Mouse (Mus musculus) hindbrain, embryonic 10.5 days (tissue): ENCODE results near the gene Sipa1l1. TPM values are rescaled to one million over a fixed set of nuclear protein-coding genes. Genes with fewer than 3 reads are reported as not detected.
"Not testable (repeated sequence)": the region's sequence is repeated elsewhere in the genome, so short reads cannot be mapped to it uniquely, and the experiment has no call there.

ENCODE experiments used
- DNase-seq: peaks from one replicate; pipeline ENCODE4 v3.0.0-alpha.2; 2017; ENCODE audit warnings: low spot score
- H3K27ac ChIP-seq: fragments of 300-500 bp; sonication (generic); 2 replicates; pipeline ENCODE4 v1.5.1; 2016; ENCODE audit warnings: mild to moderate bottlenecking, moderate library complexity
- H3K27me3 ChIP-seq: fragments of 300-500 bp; sonication (generic); 2 replicates; pipeline ENCODE4 v1.6.1; 2016; ENCODE audit warnings: mild to moderate bottlenecking; ENCODE audit not compliant: poor library complexity, insufficient read depth, severe bottlenecking
- H3K36me3 ChIP-seq: fragments of 300-500 bp; sonication (generic); 2 replicates; pipeline ENCODE4 v1.6.1; 2016; ENCODE audit warnings: mild to moderate bottlenecking, moderate library complexity
- H3K4me1 ChIP-seq: fragments of 300-500 bp; sonication (generic); replicated peaks from 2 replicates; pipeline ENCODE4 v1.6.1; 2016; ENCODE audit warnings: mild to moderate bottlenecking
- H3K4me3 ChIP-seq: fragments of 300-500 bp; sonication (generic); 2 replicates; pipeline ENCODE4 v1.5.1; 2016; ENCODE audit warnings: mild to moderate bottlenecking, moderate library complexity
- H3K9me3 ChIP-seq: fragments of 300-500 bp; sonication (generic); 2 replicates; pipeline ENCODE4 v1.6.1; 2016; ENCODE audit warnings: mild to moderate bottlenecking, moderate library complexity
- WGBS: fragments of 180-500 bp; shearing (Covaris S2); methylation state at CpG from one replicate; pipeline ENCODE4 v1.1.7; 2016; 5-methylcytosine and 5-hydroxymethylcytosine counted together
- polyA plus RNA-seq: library from polyadenylated mRNA; unstranded; fragments of >200 nt; fragmentation: Nextera tagmentation; extraction: Ambion mirVana; gene quantifications from 2 replicates; pipeline ENCODE4 v1.2.1, GENCODE M21; 2016

Gene Sipa1l1
- polyA plus RNA-seq, 1 experiment from 2014 or later = 26.0 TPM

GRCm38 (mm10) chr12:82478256-82478655, 309.1 kb downstream of the Sipa1l1 start:
- DNase-seq = peak; percentile 57
- no peaks in the 10 kb centered on the region for H3K9me3 ChIP-seq
- no peaks in the 10 kb centered on the region for H3K36me3 ChIP-seq
- WGBS = 7% methylated on average over 8 of the region's 8 CpGs
- peak overlapping the region; percentile 26 for H3K4me3 ChIP-seq
- H3K27ac ChIP-seq = peak overlapping the region; percentile 81
- H3K27me3 ChIP-seq = peaks cover 8% of the 10 kb centered on the region; the same call in 1 of the 2 replicates
- H3K4me1 ChIP-seq = peaks cover 35% of the 10 kb centered on the region

DNA sequence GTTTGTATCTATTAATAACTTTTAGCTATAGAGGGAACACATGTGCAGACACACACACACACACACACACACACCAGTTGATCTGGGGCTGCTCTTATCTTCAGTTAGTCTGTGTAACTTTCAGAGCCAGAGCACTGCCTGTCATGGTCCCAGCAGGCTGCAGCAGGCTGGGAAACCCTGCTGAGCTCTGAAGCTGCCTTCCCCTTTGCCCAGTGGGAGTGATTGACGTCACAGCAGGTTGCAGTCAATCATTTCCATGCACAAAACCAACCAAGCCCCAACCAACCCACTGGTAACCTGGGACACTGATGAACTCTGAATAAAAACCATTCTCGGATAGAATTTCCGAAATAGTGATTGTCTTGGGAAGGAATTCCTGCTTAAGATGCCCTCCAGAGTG, 310.3 kb downstream of the Sipa1l1 start:
- 11% methylated on average over 3 of the region's 3 CpGs for WGBS
- Histone ChIP-seq H3K4me3 (no peak overlapping the region), H3K27ac (no peak overlapping the region), H3K9me3 (0 out of 2 replicates have a peak, but pooled peaks cover 2% of the 10 kb centered on the region), H3K36me3 (no peaks in the 10 kb centered on the region), H3K27me3 (peaks cover 8% of the 10 kb centered on the region; the same call in 1 of the 2 replicates), H3K4me1 (peaks cover 35% of the 10 kb centered on the region)
- peak; percentile 30 for DNase-seq

DNA sequence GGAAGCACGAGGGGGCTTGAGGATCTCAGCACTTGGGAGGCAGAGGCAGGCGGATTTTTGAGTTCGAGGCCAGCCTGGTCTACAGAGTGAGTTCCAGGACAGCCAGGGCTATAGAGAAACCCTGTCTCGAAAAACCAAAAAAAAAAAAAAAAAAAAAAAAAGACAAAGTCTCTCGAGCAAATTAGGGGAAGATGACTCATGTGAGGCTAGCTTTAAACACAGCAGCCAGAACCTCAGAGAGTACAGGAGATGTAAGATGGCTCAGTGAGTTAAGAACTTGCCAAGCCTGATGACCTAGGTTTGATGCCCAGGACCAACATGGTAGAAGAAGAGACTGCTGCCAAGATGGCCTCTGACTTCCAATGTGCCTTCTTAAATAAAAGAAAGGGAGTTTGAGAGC, 311.3 kb downstream of the Sipa1l1 start:
- not testable (repeated sequence) for DNase-seq, H3K4me3 ChIP-seq, H3K9me3 ChIP-seq, H3K27me3 ChIP-seq, H3K27ac ChIP-seq, H3K36me3 ChIP-seq
- 71% methylated on average over 5 of the region's 5 CpGs for WGBS
- peaks cover 40% of the 10 kb centered on the region for H3K4me1 ChIP-seq

- 42% methylated on average over 2 of the region's 2 CpGs for WGBS
- Histone ChIP-seq H3K9me3 (0 out of 2 replicates have a peak, but pooled peaks cover 5% of the 10 kb centered on the region), H3K27me3 (no peaks in the 10 kb centered on the region), H3K27ac (0 out of 2 replicates have a peak overlapping the region, but pooled peaks have one; percentile 1), H3K36me3 (no peaks in the 10 kb centered on the region), H3K4me3 (no peak overlapping the region), H3K4me1 (peaks cover 13% of the 10 kb centered on the region)
- DNase-seq = no peak
Measured at GRCm38 (mm10) chr12:82485466-82485865, 316.3 kb downstream of the Sipa1l1 start.

- H3K9me3 ChIP-seq = 0 out of 2 replicates have a peak, but pooled peaks cover 5% of the 10 kb centered on the region
- H3K4me1 ChIP-seq = peaks cover 13% of the 10 kb centered on the region
- H3K27ac ChIP-seq = peak overlapping the region; percentile 23
- DNase-seq = no peak
- no peaks in the 10 kb centered on the region for H3K27me3 ChIP-seq
- 42% methylated on average over 6 of the region's 6 CpGs for WGBS
- H3K4me3 ChIP-seq = no peak overlapping the region
- no peaks in the 10 kb centered on the region for H3K36me3 ChIP-seq
Measured at GRCm38 (mm10) chr12:82486829-82487560, 317.9 kb downstream of the Sipa1l1 start.

DNA sequence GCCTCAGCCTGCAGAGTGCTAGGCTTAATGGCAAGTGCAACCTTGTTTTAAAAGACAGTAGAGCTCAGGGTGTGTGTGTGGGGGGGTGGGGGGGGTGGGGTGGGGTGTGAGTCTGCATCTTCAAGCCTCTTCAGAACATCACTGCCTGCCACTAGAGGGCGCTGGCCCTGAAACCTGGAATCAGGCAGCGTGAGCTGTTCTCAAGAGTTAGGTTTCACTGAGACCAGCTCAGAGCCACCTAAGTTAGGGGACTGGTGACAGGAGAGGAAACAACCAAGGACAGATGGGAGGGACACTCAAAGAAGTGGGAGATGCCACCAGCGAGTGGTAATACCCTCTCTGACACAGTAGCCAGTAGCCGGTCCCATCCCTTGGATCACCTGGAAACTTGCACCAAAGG, 320.0 kb downstream of the Sipa1l1 start:
- H3K27ac ChIP-seq = no peak overlapping the region
- 54% methylated on average over 4 of the region's 4 CpGs for WGBS
- 0 out of 2 replicates have a peak, but pooled peaks cover 5% of the 10 kb centered on the region for H3K9me3 ChIP-seq
- no peak overlapping the region for H3K4me3 ChIP-seq
- H3K36me3 ChIP-seq = no peaks in the 10 kb centered on the region
- H3K4me1 ChIP-seq = peaks cover 13% of the 10 kb centered on the region
- peak; percentile 47 for DNase-seq
- no peaks in the 10 kb centered on the region for H3K27me3 ChIP-seq

DNA sequence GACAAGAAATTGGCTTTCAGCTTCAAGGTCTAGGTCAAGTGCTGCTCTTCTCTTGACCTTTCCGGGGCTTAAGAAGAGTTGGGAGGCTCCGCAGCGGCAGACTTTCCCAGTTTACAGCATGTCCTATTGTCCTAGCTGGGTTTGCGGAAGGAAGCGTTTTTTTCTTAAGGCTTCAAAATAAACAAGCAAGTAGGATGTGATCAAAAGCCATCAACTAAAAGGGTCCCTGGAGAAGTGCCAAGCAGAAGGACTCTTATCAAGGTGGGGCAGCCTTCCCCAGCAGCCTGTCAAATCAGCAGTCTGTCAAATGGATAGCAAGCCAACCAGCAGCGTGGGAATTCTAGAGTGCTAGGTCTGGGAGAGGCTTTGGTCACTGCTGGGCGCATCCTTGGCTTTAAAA, 320.5 kb downstream of the Sipa1l1 start:
- no peaks in the 10 kb centered on the region for H3K36me3 ChIP-seq
- no peaks in the 10 kb centered on the region for H3K27me3 ChIP-seq
- DNase-seq = no peak
- 80% methylated on average over 7 of the region's 7 CpGs for WGBS
- H3K4me3 ChIP-seq = no peak overlapping the region
- H3K9me3 ChIP-seq = 0 out of 2 replicates have a peak, but pooled peaks cover under 1% of the 10 kb centered on the region
- no peak overlapping the region for H3K27ac ChIP-seq
- peaks cover 13% of the 10 kb centered on the region for H3K4me1 ChIP-seq

GRCm38 (mm10) chr12:82492456-82492855, 323.3 kb downstream of the Sipa1l1 start:
- Histone ChIP-seq H3K36me3 (no peaks in the 10 kb centered on the region), H3K27me3 (no peaks in the 10 kb centered on the region), H3K27ac (no peak overlapping the region), H3K4me3 (no peak overlapping the region), H3K4me1 (no peaks in the 10 kb centered on the region), H3K9me3 (no peaks in the 10 kb centered on the region)
- no peak for DNase-seq
- 90% methylated on average over 9 of the region's 9 CpGs for WGBS

DNA sequence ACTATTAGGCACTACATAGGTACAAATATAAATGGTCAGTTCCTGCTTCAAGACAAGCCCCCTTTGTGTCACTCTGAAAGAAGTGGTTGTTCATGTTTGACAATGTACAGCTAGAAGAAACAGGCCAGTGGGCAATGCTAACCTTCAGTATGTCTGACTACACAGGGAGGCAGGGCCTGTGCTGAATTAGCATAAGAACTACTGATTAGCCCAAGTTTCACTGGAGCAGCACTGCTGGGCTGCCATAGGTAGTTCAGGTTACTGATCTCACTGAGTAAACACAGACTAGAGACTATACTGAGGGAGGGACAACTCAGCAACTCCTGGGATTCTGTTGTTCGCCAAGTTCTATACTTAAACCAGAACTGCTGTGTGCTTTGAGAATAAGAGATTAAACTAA, 324.1 kb downstream of the Sipa1l1 start:
- 14% methylated on average over 1 of the region's 1 CpGs for WGBS

DNA sequence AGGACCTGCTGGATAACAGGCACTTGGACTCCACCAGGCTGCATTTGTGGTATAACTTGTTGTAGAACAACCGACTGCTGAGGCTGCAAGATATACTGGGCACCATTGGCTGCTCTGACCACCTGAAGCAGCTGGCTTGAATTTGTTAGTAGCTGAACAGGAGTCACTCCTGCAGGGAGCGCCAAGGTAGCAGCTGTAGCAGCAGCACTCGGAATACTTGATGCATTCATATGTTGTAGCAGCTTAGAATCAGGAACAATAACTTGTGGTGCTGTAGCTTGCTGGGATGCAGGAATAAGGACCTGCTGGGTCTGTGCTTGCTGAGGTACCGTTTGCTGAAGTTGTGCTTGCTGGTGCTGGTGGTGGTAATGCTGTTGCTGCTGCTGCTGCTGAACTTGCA, 326.8 kb downstream of the Sipa1l1 start:
- Histone ChIP-seq H3K27ac (no peak overlapping the region), H3K36me3 (no peaks in the 10 kb centered on the region), H3K4me3 (no peak overlapping the region), H3K27me3 (no peaks in the 10 kb centered on the region), H3K9me3 (no peaks in the 10 kb centered on the region), H3K4me1 (peaks cover 7% of the 10 kb centered on the region; the same call in 1 of the 2 replicates)
- DNase-seq = no peak
- WGBS = 79% methylated on average over 4 of the region's 4 CpGs

More for the DNA sequence above, 324.1 kb downstream of the Sipa1l1 start:
- not testable (repeated sequence) for DNase-seq, H3K27me3 ChIP-seq, H3K4me3 ChIP-seq, H3K36me3 ChIP-seq, H3K27ac ChIP-seq, H3K9me3 ChIP-seq, H3K4me1 ChIP-seq

- H3K4me3 ChIP-seq = peak overlapping the region; percentile 29
Measured at GRCm38 (mm10) chr12:82497866-82498631, 328.9 kb downstream of the Sipa1l1 start.

DNA sequence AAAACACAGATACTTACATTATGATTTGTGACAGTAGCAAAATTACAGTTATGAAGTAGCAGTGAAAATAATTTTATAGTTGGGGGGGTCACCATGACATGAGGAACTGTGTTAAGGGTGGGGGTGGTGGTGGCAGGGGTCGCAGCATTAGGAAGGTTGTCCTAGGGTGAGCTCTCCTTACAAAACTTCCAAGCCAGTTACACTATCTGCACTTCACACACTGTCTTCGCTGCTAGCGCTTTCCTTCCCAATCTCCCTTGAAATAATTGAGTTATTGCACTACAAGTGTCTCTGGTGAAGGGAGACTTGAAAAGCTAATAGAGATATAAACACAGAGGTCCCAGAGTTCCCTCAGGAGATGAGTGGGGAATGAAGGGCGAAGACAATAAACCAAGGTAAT, 329.6 kb downstream of the Sipa1l1 start:
- Histone ChIP-seq H3K9me3 (no peaks in the 10 kb centered on the region), H3K27me3 (no peaks in the 10 kb centered on the region), H3K36me3 (no peaks in the 10 kb centered on the region), H3K4me1 (peaks cover 7% of the 10 kb centered on the region; the same call in 1 of the 2 replicates), H3K27ac (no peak overlapping the region), H3K4me3 (no peak overlapping the region)
- WGBS = 86% methylated on average over 4 of the region's 4 CpGs
- DNase-seq = no peak

More at GRCm38 (mm10) chr12:82497866-82498631, 328.9 kb downstream of the Sipa1l1 start:
- H3K36me3 ChIP-seq = no peaks in the 10 kb centered on the region
- 31% methylated on average over 11 of the region's 11 CpGs for whole genome bisulfite sequencing
- peaks cover 7% of the 10 kb centered on the region; the same call in 1 of the 2 replicates for H3K4me1 ChIP-seq
- DNase-seq = peak; percentile 68
- H3K27me3 ChIP-seq = no peaks in the 10 kb centered on the region
- peak overlapping the region; percentile 50; the same call in 1 of the 2 replicates for H3K27ac ChIP-seq
- no peaks in the 10 kb centered on the region for H3K9me3 ChIP-seq

DNA sequence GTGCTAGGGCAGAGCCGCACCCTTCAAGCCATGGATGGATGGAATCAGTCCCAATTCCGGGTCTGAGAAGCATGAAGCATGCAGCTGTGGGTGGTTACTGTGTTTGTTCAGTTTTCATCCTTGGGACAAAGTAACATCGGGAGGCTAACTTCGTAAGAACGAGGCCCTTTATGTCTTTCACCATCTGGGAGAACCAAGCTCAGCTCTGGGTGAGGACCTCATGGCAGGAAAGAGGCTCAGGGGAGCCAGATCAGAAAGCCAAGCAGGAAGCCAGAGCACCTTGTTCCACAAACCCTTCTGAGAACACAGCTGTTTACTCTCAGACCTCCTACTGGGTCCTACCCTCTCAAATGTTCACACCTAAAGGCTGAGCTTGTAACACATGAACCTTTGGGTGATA, 330.6 kb downstream of the Sipa1l1 start:
- Histone ChIP-seq H3K36me3 (no peaks in the 10 kb centered on the region), H3K9me3 (no peaks in the 10 kb centered on the region), H3K4me3 (no peak overlapping the region), H3K27me3 (no peaks in the 10 kb centered on the region), H3K27ac (no peak overlapping the region), H3K4me1 (peaks cover 7% of the 10 kb centered on the region; the same call in 1 of the 2 replicates)
- WGBS = 78% methylated on average over 5 of the region's 5 CpGs
- no peak for DNase-seq
